Mouse (Mus musculus): ENCODE measurements at regions not wholly inside any gene's neighbourhood (a gene's known extent, or its start where the extent isn't known, plus 50 kb on each side); places are given as distances from the start of the nearest gene placed in this dataset.

- H3K27me3 ChIP-seq (ENCODE audit: insufficient read depth, low read length): no peaks in the 10 kb centered on the region
- H3K36me3 ChIP-seq (ENCODE audit: insufficient read depth, low read length): peaks cover 33% of the 10 kb centered on the region
- no peak for TF ChIP-seq NANOG (IDR thresholded peaks at IDR 0.05; ENCODE audit: borderline replicate concordance, low read length)
- no peak for TF ChIP-seq POU5F1 (IDR thresholded peaks at IDR 0.05; ENCODE audit: borderline replicate concordance, low read length)
- no peak for TF ChIP-seq CTCF (conservative IDR thresholded peaks at IDR 0.05; ENCODE audit: low read length)
- H3K4me1 ChIP-seq (replicated peaks; ENCODE audit: low read depth, low read length): peaks cover 70% of the 10 kb centered on the region
- H3K4me3 ChIP-seq (replicated peaks; ENCODE audit: low read length): peak overlapping the region; percentile 70
- H3K9me3 ChIP-seq (ENCODE audit: low read length): peaks cover 12% of the 10 kb centered on the region; the same call in 1 of the 2 replicates
Measured at GRCm38 (mm10) chr10:21831002-21831696, 50.8 kb upstream of the Sgk1 start.
